Mouse (Mus musculus) heart, postnatal 25 days (tissue): ENCODE measurements around the gene 9030025P20Rik. TPM values are rescaled to one million over a fixed set of nuclear protein-coding genes. Genes with fewer than 3 reads are reported as not detected.
"Not testable (repeated sequence)": the region's sequence is repeated elsewhere in the genome, so short reads cannot be mapped to it uniquely, and the experiment has no call there.

ENCODE experiments used
- DNase-seq: peaks from one replicate; pipeline ENCODE4 v3.0.0; 2022; ENCODE audit warnings: low spot score
- intact Hi-C: fragments of 180-260 bp; cut with DNase I; formaldehyde crosslinking; loops from one replicate; pipeline ENCODE4 v1.15.1; 2025
- total RNA-seq, 2 experiments: library from RNA; stranded (reverse); gene quantifications; 2 replicates each; pipeline ENCODE4 v1.2.3; 2021

The 9030025P20Rik gene
- 1 to 10 TPM; 1.2 to 2.5 TPM for total RNA-seq

GRCm38 (mm10) chr17:14978362-14979038 is at the start of gene 9030025P20Rik, which contains the start of gene Gm3417:
TSS of gene 9030025P20Rik (plus strand) at chr17:14978468.
TSS of gene Gm3417 (minus strand) at chr17:14978790.
- intact Hi-C loops, DNase-seq: not testable (repeated sequence)

DNA sequence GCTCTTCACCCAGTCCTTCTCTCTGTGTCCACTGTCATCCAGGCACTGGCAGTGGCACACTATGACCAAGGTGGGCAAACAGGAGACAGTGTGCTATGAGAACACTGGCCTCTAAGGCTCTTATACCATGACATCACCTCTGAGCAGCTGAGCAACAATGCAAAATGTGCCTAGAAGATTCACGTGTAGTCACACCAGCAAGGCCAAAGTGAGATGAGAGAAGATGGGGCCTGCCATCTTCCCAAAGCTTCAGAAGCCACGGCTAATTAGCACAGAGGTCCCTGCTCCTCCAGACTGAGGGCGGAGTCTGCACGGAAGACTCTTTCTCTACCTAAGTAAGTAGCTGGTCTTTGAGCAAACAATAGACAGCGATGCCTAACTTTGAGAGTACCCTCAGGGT is 49.6 kb upstream of the 9030025P20Rik start:
- intact Hi-C loops = no loop called here
- DNase-seq = no peak

DNA sequence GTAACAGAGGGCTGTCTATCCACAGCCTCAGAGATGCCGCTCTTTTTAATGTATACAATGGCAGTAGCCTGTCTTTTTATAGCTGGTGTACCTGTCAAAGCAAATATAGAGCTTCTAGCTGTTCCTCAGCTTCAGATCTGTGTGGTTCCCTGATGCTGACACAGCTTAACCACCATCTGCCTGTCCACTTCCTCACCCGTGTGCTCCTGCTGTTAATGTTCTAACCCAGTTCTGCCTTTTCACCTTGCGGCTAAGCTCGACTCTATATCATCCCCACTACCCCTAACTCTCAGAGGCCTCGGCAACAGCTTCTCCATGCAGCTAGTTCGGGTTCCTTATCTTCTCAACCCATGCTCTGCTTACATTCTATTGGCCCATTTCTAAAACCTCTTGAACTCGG is 47.6 kb upstream of the 9030025P20Rik start:
- intact Hi-C loops = no loop called here
- no peak for DNase-seq

DNA sequence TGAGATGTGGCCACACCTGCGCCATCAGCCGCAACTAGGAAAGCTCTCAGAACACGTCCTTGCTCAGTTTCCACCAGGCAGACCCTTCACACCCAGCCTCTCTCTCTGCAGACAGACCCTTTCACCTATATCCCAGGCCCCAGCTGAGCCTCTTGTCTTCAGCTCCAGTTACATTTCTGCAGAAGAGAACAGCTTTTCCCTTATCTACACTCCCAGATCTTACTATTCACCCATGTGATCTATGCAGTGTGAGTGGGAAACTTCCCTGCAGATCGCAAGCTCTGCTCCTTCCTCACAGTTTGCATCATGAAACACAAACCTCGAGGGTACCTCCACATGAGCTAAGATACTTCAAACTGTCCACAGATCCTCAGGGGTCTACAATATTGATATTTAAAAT is 46.8 kb upstream of the 9030025P20Rik start:
- intact Hi-C loops = no loop called here

DNA sequence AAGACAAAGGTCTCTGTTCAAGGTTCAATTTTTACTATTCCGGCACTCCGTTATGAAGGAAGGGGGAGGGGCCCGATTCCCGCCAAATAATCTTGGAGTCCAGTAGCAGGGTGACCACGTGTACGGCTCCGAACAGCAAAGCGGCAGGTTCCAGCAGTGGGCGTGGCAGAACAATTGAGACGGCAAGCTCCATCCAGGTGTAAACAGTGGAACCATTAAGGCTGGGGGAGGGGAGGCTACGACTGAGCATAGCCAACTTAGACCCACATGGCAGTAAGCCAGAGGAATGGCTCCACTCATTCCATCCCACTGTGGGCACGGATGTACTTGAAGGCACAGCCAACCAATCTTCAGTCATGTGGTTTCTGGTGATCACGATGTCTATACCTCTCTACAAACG is 43.0 kb upstream of the 9030025P20Rik start:
- intact Hi-C loops = not testable (repeated sequence)

More for the DNA sequence above, 46.8 kb upstream of the 9030025P20Rik start:
- no peak for DNase-seq

DNA sequence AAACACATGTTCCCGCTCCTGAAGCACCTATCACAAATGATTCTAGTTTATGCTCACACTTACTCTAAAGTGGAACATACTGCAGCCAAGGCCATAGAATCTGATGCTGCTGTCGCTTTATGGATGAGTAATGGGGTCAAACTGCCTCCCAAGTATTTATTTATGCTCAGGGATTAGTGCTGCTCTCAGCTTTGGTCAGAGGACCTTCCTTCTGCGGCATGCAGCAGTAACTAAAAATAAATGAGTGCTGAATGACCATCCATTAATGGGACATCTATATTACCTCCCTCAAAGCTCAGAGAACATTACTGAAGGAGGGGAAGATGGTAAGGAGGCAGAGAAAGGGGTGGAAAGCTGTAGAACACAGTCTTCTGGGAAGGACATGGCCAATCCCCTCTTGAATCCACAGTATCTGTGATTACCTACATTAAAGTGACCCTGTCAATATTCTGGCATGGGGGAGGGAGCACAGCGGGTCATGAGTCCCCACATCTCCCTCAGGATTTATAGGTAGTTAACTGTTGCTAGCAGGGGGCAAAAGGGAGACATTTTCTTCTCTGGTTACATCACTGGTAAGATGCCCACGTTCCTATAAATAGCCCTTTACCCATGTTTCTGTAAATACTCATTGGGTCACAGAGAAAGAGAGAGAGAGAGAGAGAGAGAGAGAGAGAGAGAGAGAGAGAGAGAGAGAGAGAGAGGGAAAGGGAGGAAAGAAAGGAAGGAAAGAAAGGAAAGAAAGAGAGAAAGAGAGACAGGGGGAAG is 42.2 kb upstream of the 9030025P20Rik start:
- DNase-seq = no peak
- intact Hi-C loops = no loop called here

More for the DNA sequence above, 43.0 kb upstream of the 9030025P20Rik start:
- not testable (repeated sequence) for DNase-seq

- intact Hi-C loops, DNase-seq: not testable (repeated sequence)
Measured at GRCm38 (mm10) chr17:14942181-14942580, 36.1 kb upstream of the 9030025P20Rik start.

DNA sequence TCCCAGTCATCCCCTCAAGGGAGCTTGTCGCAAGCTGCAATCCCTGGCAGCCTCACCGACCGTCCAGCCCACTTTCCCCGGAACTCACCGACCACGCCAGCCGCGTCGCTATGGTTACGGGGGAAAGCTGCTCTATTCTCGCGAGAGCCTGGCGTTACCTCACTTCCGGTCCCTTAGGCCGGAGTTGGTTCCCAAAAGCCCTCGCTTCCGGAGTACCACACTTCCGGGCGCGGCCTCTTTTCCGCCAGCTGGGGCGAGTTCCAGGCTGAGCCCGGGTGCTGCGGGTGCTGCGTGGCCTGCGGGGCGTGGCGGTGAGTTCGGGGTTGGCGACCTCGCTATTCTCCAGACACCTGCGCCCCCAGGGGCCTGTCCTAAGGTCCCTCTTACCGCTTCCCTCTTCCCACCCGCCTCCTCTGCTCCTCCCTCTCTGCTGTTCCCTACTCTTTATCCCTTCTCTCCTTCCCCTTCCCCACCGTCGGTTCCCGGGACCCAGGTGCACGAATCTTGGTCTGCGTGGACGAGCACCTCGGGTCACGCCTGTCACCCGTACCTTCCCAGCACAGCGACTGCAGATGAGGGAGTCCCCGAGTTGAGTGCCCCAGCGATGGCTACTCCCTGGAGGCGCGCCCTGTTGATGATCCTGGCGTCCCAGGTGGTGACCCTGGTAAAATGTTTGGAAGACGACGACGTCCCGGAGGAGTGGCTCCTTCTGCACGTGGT is 35.1 kb upstream of the 9030025P20Rik start, which contains the start of the genes Wdr27 and 1600012H06Rik:
Gene Wdr27, minus strand, starts transcription at position 150 of the 720 bp plus-strand sequence.
Gene 1600012H06Rik, plus strand, starts transcription at position 176 of the 720 bp plus-strand sequence.
- intact Hi-C loops = no loop called here
- DNase-seq = peak; percentile 97

- intact Hi-C loops = no loop called here
- no peak for DNase-seq
Measured at GRCm38 (mm10) chr17:14943729-14944059, 34.6 kb upstream of the 9030025P20Rik start.

DNA sequence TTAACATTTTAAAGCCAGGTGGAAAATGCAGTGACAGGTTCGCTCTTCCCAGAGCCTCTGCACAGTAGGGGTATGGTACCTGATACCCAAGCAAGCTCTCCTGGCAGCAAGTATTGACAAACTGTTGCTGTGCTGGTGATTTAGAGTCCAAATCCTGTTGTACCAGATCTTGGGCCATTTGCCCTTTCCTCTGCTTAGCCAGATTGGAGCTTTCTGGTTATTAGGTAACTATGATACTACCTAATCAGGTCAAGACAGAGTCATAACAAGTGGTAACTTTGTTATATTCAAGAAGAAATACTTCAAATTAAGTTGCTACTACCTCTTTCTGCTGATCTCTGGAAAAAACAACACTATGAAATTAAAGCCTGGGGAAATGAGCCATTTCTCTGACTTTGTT is 33.7 kb upstream of the 9030025P20Rik start:
- no peak for DNase-seq
- intact Hi-C loops = no loop called here

DNA sequence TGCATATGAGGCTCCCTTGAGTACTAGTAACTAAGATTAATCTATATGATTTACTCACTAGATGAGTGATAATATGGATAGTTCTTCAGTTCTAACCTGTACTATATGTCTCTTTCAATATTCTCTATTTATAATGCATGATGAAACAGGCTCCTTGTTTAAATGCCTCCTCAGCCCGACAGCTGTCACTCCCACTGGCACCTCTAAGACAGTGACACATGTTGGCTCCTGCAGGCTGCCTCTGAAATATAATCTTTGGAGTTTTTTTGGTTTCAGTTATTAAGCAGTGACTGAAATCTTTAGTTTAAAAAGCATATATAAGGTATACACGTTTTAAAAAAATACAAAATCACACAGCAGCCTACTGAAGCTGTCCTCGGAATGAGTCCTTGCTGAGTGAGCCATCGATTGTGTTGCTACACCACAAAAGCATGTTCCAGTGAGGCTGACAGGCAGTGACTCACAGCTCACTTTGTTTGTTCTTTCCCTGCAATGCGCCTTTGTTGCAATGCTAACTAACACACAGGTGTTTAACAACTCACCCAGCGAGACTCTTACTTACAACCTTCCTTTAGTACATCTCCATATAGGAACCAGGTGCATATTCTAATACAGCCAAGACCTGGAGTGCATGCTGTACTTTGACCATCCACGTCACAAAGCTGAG is 29.0 kb upstream of the 9030025P20Rik start:
- intact Hi-C loops = no loop called here
- DNase-seq = no peak

GRCm38 (mm10) chr17:14953452-14953851 is 24.8 kb upstream of the 9030025P20Rik start:
- DNase-seq = no peak
- intact Hi-C loops = no loop called here

- intact Hi-C loops = no loop called here
- DNase-seq = no peak
Measured at GRCm38 (mm10) chr17:14958686-14959327, 19.5 kb upstream of the 9030025P20Rik start.

- intact Hi-C loops = no loop called here
Measured at GRCm38 (mm10) chr17:14959979-14960378, 18.3 kb upstream of the 9030025P20Rik start.

GRCm38 (mm10) chr17:14960520-14960919 is 17.7 kb upstream of the 9030025P20Rik start:
- intact Hi-C loops = no loop called here
- peak; percentile 16 for DNase-seq

More at GRCm38 (mm10) chr17:14959979-14960378, 18.3 kb upstream of the 9030025P20Rik start:
- DNase-seq = no peak

GRCm38 (mm10) chr17:14960951-14961556 is 17.2 kb upstream of the 9030025P20Rik start, which contains the start of gene Phf10:
TSS of gene Phf10 (minus strand) at chr17:14961273.
- DNase-seq, intact Hi-C loops: not testable (repeated sequence)

DNA sequence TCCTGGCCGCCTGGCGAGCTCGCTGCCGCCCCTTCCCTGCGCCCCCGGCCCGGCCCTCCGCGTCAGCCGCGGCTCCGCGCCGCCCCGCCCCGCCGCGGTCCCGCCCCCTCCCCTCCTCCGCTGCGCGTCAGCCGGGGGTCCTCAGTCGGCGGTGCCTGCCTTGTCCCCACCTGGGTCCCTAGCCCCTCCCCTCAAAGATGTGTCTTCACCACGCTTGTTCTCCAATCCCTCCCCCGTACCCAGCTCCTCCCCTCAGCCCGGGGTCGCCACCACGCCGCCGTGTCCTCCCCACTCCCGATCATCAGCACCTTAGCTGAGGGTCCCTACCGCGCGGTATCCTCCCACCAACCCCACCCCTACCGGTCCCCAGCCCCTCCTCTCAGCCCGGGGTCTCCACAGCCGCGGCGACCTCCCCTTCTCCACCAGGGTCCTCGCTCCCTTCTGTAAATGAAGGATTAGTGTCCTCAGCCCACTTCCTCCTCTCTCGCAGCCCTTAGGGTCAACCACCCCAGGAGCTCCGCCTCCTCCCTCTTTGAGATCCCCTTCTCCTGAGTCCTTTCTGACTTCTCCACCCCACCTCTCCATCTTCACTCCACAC is 16.6 kb upstream of the 9030025P20Rik start:
- intact Hi-C loops, DNase-seq: not testable (repeated sequence)

DNA sequence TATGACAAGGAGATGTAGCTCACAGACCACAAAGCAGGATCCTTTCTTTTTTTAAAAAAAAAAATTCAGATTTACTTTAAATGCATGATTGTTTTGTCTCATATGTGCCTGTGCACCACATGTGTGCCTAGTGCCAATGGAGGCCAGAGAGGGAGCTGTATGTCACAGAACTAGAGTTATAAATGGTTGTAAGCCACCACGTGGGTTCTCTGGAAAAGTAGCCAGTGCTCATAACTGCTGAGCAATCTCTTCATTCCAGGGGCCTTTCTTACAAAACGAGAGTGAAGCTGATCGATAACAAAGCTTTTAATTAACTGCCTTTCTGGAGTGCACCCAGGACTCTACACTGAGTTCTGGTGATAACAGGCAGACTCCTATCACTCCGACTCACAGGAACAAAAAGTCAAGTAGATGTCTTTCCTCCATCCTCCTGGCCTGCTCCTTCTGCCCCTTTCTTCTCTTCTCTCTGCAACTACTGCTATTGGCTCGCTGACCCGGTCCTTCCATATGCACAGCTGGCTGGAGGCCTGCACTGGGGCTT is 9.8 kb upstream of the 9030025P20Rik start:
- intact Hi-C loops, DNase-seq: not testable (repeated sequence)
